Mouse (Mus musculus): ENCODE measurements around the gene Unc119b. TPM values are rescaled to one million over a fixed set of nuclear protein-coding genes. Genes with fewer than 3 reads are reported as not detected.
A peak's percentile ranks its signal among the peaks of the same experiment; 100 is the strongest.
"Not testable (repeated sequence)": the region's sequence is repeated elsewhere in the genome, so short reads cannot be mapped to it uniquely, and the experiment has no call there.

Unc119b gene
- total RNA-seq (2021): 10 to 100 TPM; 11.1 to 12.4 TPM
- long read RNA-seq, experiment 1, transcript Unc119b-201 (5 exons, 3,659 nt): major isoform, 26 of 35 reads
- long read RNA-seq, experiment 1, partial matches to known transcripts: 2 of 35 reads
- long read RNA-seq, experiment 1, other reads (novel, unspliced or antisense): 7 of 35 reads
- long read RNA-seq, experiment 2, transcript Unc119b-201 (5 exons, 3,659 nt): major isoform, 15 of 19 reads
- long read RNA-seq, experiment 2, partial matches to known transcripts: 1 of 19 reads
- long read RNA-seq, experiment 2, other reads (novel, unspliced or antisense): 2 of 19 reads

GRCm38 (mm10) chr5:115134234-115135165 lies at the start of gene Unc119b:
TSS of gene Unc119b (minus strand) at chr5:115134975.
- peak; percentile 88 for DNase-seq (ENCODE audit: low spot score)

- DNase-seq (ENCODE audit: low spot score): no peak
These were observed 48.7 kb upstream of the Unc119b start for GRCm38 (mm10) chr5:115183482-115183881.

- DNase-seq (ENCODE audit: low spot score): no peak
These were observed 48.1 kb upstream of the Unc119b start for GRCm38 (mm10) chr5:115182925-115183324.

- no peak for DNase-seq (ENCODE audit: low spot score)
These were observed 46.6 kb upstream of the Unc119b start for GRCm38 (mm10) chr5:115181248-115181940.

GRCm38 (mm10) chr5:115179596-115179995 lies 44.8 kb upstream of the Unc119b start:
- no peak for DNase-seq (ENCODE audit: low spot score)

- DNase-seq (ENCODE audit: low spot score): no peak
These were observed 43.1 kb upstream of the Unc119b start for GRCm38 (mm10) chr5:115177866-115178265.

- DNase-seq (ENCODE audit: low spot score): no peak
These were observed 39.8 kb upstream of the Unc119b start for GRCm38 (mm10) chr5:115174554-115174953.

- DNase-seq (ENCODE audit: low spot score): no peak
These were observed 35.4 kb upstream of the Unc119b start for GRCm38 (mm10) chr5:115170150-115170549.

GRCm38 (mm10) chr5:115168641-115169415 lies 34.1 kb upstream of the Unc119b start:
- no peak for DNase-seq (ENCODE audit: low spot score)

GRCm38 (mm10) chr5:115167396-115167795 lies 32.6 kb upstream of the Unc119b start:
- no peak for DNase-seq (ENCODE audit: low spot score)

- DNase-seq (ENCODE audit: low spot score): no peak
These were observed 32.0 kb upstream of the Unc119b start for GRCm38 (mm10) chr5:115166815-115167194.

- DNase-seq (ENCODE audit: low spot score): no peak
These were observed 31.4 kb upstream of the Unc119b start for GRCm38 (mm10) chr5:115165895-115166814.

GRCm38 (mm10) chr5:115165351-115165750 lies 30.6 kb upstream of the Unc119b start:
- no peak for DNase-seq (ENCODE audit: low spot score)

GRCm38 (mm10) chr5:115164446-115164845 lies 29.7 kb upstream of the Unc119b start:
- not testable (repeated sequence) for DNase-seq (ENCODE audit: low spot score)

- peak; percentile 77 for DNase-seq (ENCODE audit: low spot score)
These were observed 28.8 kb upstream of the Unc119b start for GRCm38 (mm10) chr5:115163563-115163962.

- DNase-seq (ENCODE audit: low spot score): not testable (repeated sequence)
These were observed 27.1 kb upstream of the Unc119b start for GRCm38 (mm10) chr5:115161940-115162279.

GRCm38 (mm10) chr5:115161064-115161939 lies 26.5 kb upstream of the Unc119b start:
- DNase-seq (ENCODE audit: low spot score): no peak

- no peak for DNase-seq (ENCODE audit: low spot score)
These were observed 25.9 kb upstream of the Unc119b start for GRCm38 (mm10) chr5:115160655-115161054.

GRCm38 (mm10) chr5:115159165-115159564 lies 24.4 kb upstream of the Unc119b start:
- no peak for DNase-seq (ENCODE audit: low spot score)

Measured in gastrocnemius, adult 18-20 months (tissue).